Mouse (Mus musculus): ENCODE results near the gene C77080.

The C77080 gene

GRCm38 (mm10) chr4:129266821-129267220, 5.6 kb upstream of the C77080 start:
- no peak for DNase-seq (ENCODE audit: low spot score)

- no peak for DNase-seq (ENCODE audit: low spot score)
Observed at GRCm38 (mm10) chr4:129266191-129266590, 5.0 kb upstream of the C77080 start.

- DNase-seq (ENCODE audit: low spot score): peak; percentile 37
Observed at GRCm38 (mm10) chr4:129263225-129264021, 2.2 kb upstream of the C77080 start.

- DNase-seq (ENCODE audit: low spot score): no peak
Observed at GRCm38 (mm10) chr4:129260678-129261077, 526 bp downstream of the C77080 start.

GRCm38 (mm10) chr4:129259101-129259500, 2.1 kb downstream of the C77080 start:
- DNase-seq (ENCODE audit: low spot score): no peak

- DNase-seq (ENCODE audit: low spot score): no peak
Observed at GRCm38 (mm10) chr4:129256450-129257380, 4.5 kb downstream of the C77080 start.

- no peak for DNase-seq (ENCODE audit: low spot score)
Observed at GRCm38 (mm10) chr4:129254571-129254970, 6.6 kb downstream of the C77080 start.

GRCm38 (mm10) chr4:129252492-129252891, 8.7 kb downstream of the C77080 start:
- no peak for DNase-seq (ENCODE audit: low spot score)

GRCm38 (mm10) chr4:129251482-129252125, 9.6 kb downstream of the C77080 start:
- DNase-seq (ENCODE audit: low spot score): no peak

- no peak for DNase-seq (ENCODE audit: low spot score)
Observed at GRCm38 (mm10) chr4:129250759-129251481, 10.3 kb downstream of the C77080 start.

- DNase-seq (ENCODE audit: low spot score): no peak
Observed at GRCm38 (mm10) chr4:129249288-129249687, 11.9 kb downstream of the C77080 start.

- no peak for DNase-seq (ENCODE audit: low spot score)
Observed at GRCm38 (mm10) chr4:129248243-129248767, 12.9 kb downstream of the C77080 start.

- DNase-seq (ENCODE audit: low spot score): no peak
Observed at GRCm38 (mm10) chr4:129247381-129248242, 13.6 kb downstream of the C77080 start.

GRCm38 (mm10) chr4:129246360-129247301, 14.6 kb downstream of the C77080 start:
- no peak for DNase-seq (ENCODE audit: low spot score)

- no peak for DNase-seq (ENCODE audit: low spot score)
Observed at GRCm38 (mm10) chr4:129244802-129245201, 16.4 kb downstream of the C77080 start.

- no peak for DNase-seq (ENCODE audit: low spot score)
Observed at GRCm38 (mm10) chr4:129242761-129243160, 18.4 kb downstream of the C77080 start.

GRCm38 (mm10) chr4:129242327-129242726, 18.9 kb downstream of the C77080 start:
- DNase-seq (ENCODE audit: low spot score): no peak

GRCm38 (mm10) chr4:129241898-129242297, 19.3 kb downstream of the C77080 start:
- DNase-seq (ENCODE audit: low spot score): no peak

- peak; percentile 45 for DNase-seq (ENCODE audit: low spot score)
Observed at GRCm38 (mm10) chr4:129239075-129239474, 22.1 kb downstream of the C77080 start.
